Mouse (Mus musculus): ENCODE data around the gene S100a5.

- TF ChIP-seq POLR2A (IDR thresholded peaks at IDR 0.05; ENCODE audit: borderline replicate concordance, extremely low read depth, low read depth, low read length), result no peak
- no peak for TF ChIP-seq CTCF (IDR thresholded peaks at IDR 0.05; ENCODE audit: insufficient read depth, low read length)
These were observed 33.0 kb upstream of the S100a5 start for GRCm38 (mm10) chr3:90575320-90575719.
